Mouse (Mus musculus): Measurements from ENCODE around the gene Ptgfrn. TPM values are rescaled to one million over a fixed set of nuclear protein-coding genes. Genes with fewer than 3 reads are reported as not detected.

Gene Ptgfrn
- polyA plus RNA-seq, 1 experiment from 2014 or later = 2.8 TPM

GRCm38 (mm10) chr3:101112518-101112894 is 2.4 kb upstream of the Ptgfrn start:
- no peak for ATAC-seq (replicated peaks; ENCODE audit: low FRiP score)
- H3K4me2 ChIP-seq = no peak overlapping the region

GRCm38 (mm10) chr3:101111848-101112517 is 1.9 kb upstream of the Ptgfrn start:
- H3K4me3 ChIP-seq (replicated peaks) = no peak overlapping the region
- H3K9me3 ChIP-seq (replicated peaks) = no peaks in the 10 kb centered on the region
- 24% methylated on average over 7 of the region's 7 CpGs for WGBS
- no peak overlapping the region for H3K27ac ChIP-seq
- peaks cover 39% of the 10 kb centered on the region for H3K4me1 ChIP-seq
- peaks cover 18% of the 10 kb centered on the region; the same call in 1 of the 2 replicates for H3K27me3 ChIP-seq
- no peak overlapping the region for H3K4me2 ChIP-seq
- no peak for ATAC-seq (replicated peaks; ENCODE audit: low FRiP score)
- H3K9ac ChIP-seq = no peak overlapping the region
- H3K36me3 ChIP-seq = no peaks in the 10 kb centered on the region

More at GRCm38 (mm10) chr3:101112518-101112894, 2.4 kb upstream of the Ptgfrn start:
- 93% methylated on average over 5 of the region's 5 CpGs for WGBS
- no peaks in the 10 kb centered on the region for H3K9me3 ChIP-seq (replicated peaks)
- H3K27me3 ChIP-seq = peaks cover 21% of the 10 kb centered on the region; the same call in 1 of the 2 replicates
- no peak overlapping the region for H3K4me3 ChIP-seq (replicated peaks)
- H3K9ac ChIP-seq = no peak overlapping the region
- peaks cover 42% of the 10 kb centered on the region for H3K4me1 ChIP-seq
- H3K27ac ChIP-seq = no peak overlapping the region
- H3K36me3 ChIP-seq = no peaks in the 10 kb centered on the region

GRCm38 (mm10) chr3:101111321-101111720 is 1.2 kb upstream of the Ptgfrn start:
- Histone ChIP-seq H3K9me3 (replicated peaks) (no peaks in the 10 kb centered on the region), H3K9ac (no peak overlapping the region), H3K27me3 (peaks cover 16% of the 10 kb centered on the region; the same call in 1 of the 2 replicates), H3K27ac (no peak overlapping the region), H3K4me1 (peaks cover 34% of the 10 kb centered on the region), H3K36me3 (no peaks in the 10 kb centered on the region), H3K4me2 (no peak overlapping the region), H3K4me3 (replicated peaks) (no peak overlapping the region)
- WGBS = 51% methylated on average over 10 of the region's 10 CpGs
- no peak for ATAC-seq (replicated peaks; ENCODE audit: low FRiP score)

- no peaks in the 10 kb centered on the region for H3K9me3 ChIP-seq (replicated peaks)
- H3K27me3 ChIP-seq = peaks cover 16% of the 10 kb centered on the region; the same call in 1 of the 2 replicates
- H3K9ac ChIP-seq = no peak overlapping the region
- H3K4me3 ChIP-seq (replicated peaks) = peak overlapping the region; percentile 82
- H3K4me2 ChIP-seq = peak overlapping the region; percentile 86
- peak overlapping the region; percentile 92 for H3K27ac ChIP-seq
- peaks cover 34% of the 10 kb centered on the region for H3K4me1 ChIP-seq
- no peak for ATAC-seq (replicated peaks; ENCODE audit: low FRiP score)
- no peaks in the 10 kb centered on the region for H3K36me3 ChIP-seq
Observed at GRCm38 (mm10) chr3:101110838-101111103, 693 bp upstream of the Ptgfrn start.

GRCm38 (mm10) chr3:101109558-101110021 is 488 bp downstream of the Ptgfrn start:
- WGBS = 0% methylated on average over 29 of the region's 47 CpGs

GRCm38 (mm10) chr3:101108848-101109247 is 1.2 kb downstream of the Ptgfrn start:
- peaks cover 34% of the 10 kb centered on the region for H3K4me1 ChIP-seq
- WGBS = 29% methylated on average over 5 of the region's 5 CpGs
- no peaks in the 10 kb centered on the region for H3K9me3 ChIP-seq (replicated peaks)
- H3K4me2 ChIP-seq = peak overlapping the region; percentile 86
- H3K36me3 ChIP-seq = no peaks in the 10 kb centered on the region
- no peak for ATAC-seq (replicated peaks; ENCODE audit: low FRiP score)
- no peak overlapping the region for H3K27ac ChIP-seq
- peaks cover 9% of the 10 kb centered on the region; the same call in 1 of the 2 replicates for H3K27me3 ChIP-seq
- H3K4me3 ChIP-seq (replicated peaks) = peak overlapping the region; percentile 82
- no peak overlapping the region for H3K9ac ChIP-seq

More at GRCm38 (mm10) chr3:101109558-101110021, 488 bp downstream of the Ptgfrn start:
- H3K36me3 ChIP-seq = no peaks in the 10 kb centered on the region
- H3K4me1 ChIP-seq = peaks cover 34% of the 10 kb centered on the region
- H3K9me3 ChIP-seq (replicated peaks) = no peaks in the 10 kb centered on the region
- H3K4me2 ChIP-seq = peak overlapping the region; percentile 86
- H3K27me3 ChIP-seq = peaks cover 12% of the 10 kb centered on the region; the same call in 1 of the 2 replicates
- H3K27ac ChIP-seq = peak overlapping the region; percentile 92
- peak overlapping the region; percentile 82 for H3K4me3 ChIP-seq (replicated peaks)
- peak overlapping the region; percentile 81 for H3K9ac ChIP-seq
- peak; percentile 62 for ATAC-seq (replicated peaks; ENCODE audit: low FRiP score)

- Histone ChIP-seq H3K9me3 (replicated peaks) (no peaks in the 10 kb centered on the region), H3K4me2 (0 out of 2 replicates have a peak overlapping the region, but pooled peaks have one; percentile 86), H3K4me3 (replicated peaks) (no peak overlapping the region), H3K36me3 (no peaks in the 10 kb centered on the region), H3K27me3 (peaks cover 9% of the 10 kb centered on the region; the same call in 1 of the 2 replicates), H3K4me1 (peaks cover 34% of the 10 kb centered on the region), H3K27ac (no peak overlapping the region), H3K9ac (no peak overlapping the region)
- ATAC-seq (replicated peaks; ENCODE audit: low FRiP score) = no peak
- WGBS = 43% methylated on average over 3 of the region's 3 CpGs
Observed at GRCm38 (mm10) chr3:101108282-101108681, 1.8 kb downstream of the Ptgfrn start.

- 86% methylated on average over 3 of the region's 3 CpGs for WGBS
- Histone ChIP-seq H3K9me3 (replicated peaks) (no peaks in the 10 kb centered on the region), H3K4me2 (no peak overlapping the region), H3K4me3 (replicated peaks) (no peak overlapping the region), H3K27ac (no peak overlapping the region), H3K36me3 (no peaks in the 10 kb centered on the region), H3K4me1 (peaks cover 28% of the 10 kb centered on the region), H3K9ac (no peak overlapping the region), H3K27me3 (peaks cover 2% of the 10 kb centered on the region; the same call in 1 of the 2 replicates)
- ATAC-seq (replicated peaks; ENCODE audit: low FRiP score) = no peak
Observed at GRCm38 (mm10) chr3:101106326-101106725, 3.8 kb downstream of the Ptgfrn start.

GRCm38 (mm10) chr3:101105486-101105885 is 4.6 kb downstream of the Ptgfrn start:
- no peak for ATAC-seq (replicated peaks; ENCODE audit: low FRiP score)
- no peak overlapping the region for H3K4me3 ChIP-seq (replicated peaks)
- H3K27me3 ChIP-seq = no peaks in the 10 kb centered on the region; the same call in 1 of the 2 replicates
- H3K4me1 ChIP-seq = peaks cover 21% of the 10 kb centered on the region
- H3K36me3 ChIP-seq = no peaks in the 10 kb centered on the region
- 74% methylated on average over 11 of the region's 11 CpGs for WGBS
- no peak overlapping the region for H3K9ac ChIP-seq
- no peak overlapping the region for H3K27ac ChIP-seq
- no peaks in the 10 kb centered on the region for H3K9me3 ChIP-seq (replicated peaks)
- H3K4me2 ChIP-seq = no peak overlapping the region

GRCm38 (mm10) chr3:101104883-101105282 is 5.2 kb downstream of the Ptgfrn start:
- 79% methylated on average over 9 of the region's 9 CpGs for WGBS
- Histone ChIP-seq H3K36me3 (no peaks in the 10 kb centered on the region), H3K27me3 (no peaks in the 10 kb centered on the region), H3K27ac (no peak overlapping the region), H3K9ac (no peak overlapping the region), H3K9me3 (replicated peaks) (no peaks in the 10 kb centered on the region), H3K4me1 (peaks cover 19% of the 10 kb centered on the region), H3K4me3 (replicated peaks) (no peak overlapping the region), H3K4me2 (no peak overlapping the region)
- ATAC-seq (replicated peaks; ENCODE audit: low FRiP score) = no peak

GRCm38 (mm10) chr3:101103770-101104169 is 6.3 kb downstream of the Ptgfrn start:
- Histone ChIP-seq H3K9me3 (replicated peaks) (no peaks in the 10 kb centered on the region), H3K27me3 (no peaks in the 10 kb centered on the region), H3K36me3 (no peaks in the 10 kb centered on the region), H3K4me2 (no peak overlapping the region), H3K4me1 (peaks cover 11% of the 10 kb centered on the region), H3K27ac (no peak overlapping the region), H3K9ac (no peak overlapping the region), H3K4me3 (replicated peaks) (no peak overlapping the region)
- WGBS = 79% methylated on average over 9 of the region's 9 CpGs
- ATAC-seq (replicated peaks; ENCODE audit: low FRiP score) = no peak

- no peaks in the 10 kb centered on the region for H3K36me3 ChIP-seq
- H3K27me3 ChIP-seq = no peaks in the 10 kb centered on the region
- H3K9ac ChIP-seq = no peak overlapping the region
- H3K9me3 ChIP-seq (replicated peaks) = no peaks in the 10 kb centered on the region
- H3K4me2 ChIP-seq = no peak overlapping the region
- no peak for ATAC-seq (replicated peaks; ENCODE audit: low FRiP score)
- 86% methylated on average over 7 of the region's 7 CpGs for WGBS
- no peak overlapping the region for H3K4me3 ChIP-seq (replicated peaks)
- no peak overlapping the region for H3K27ac ChIP-seq
- no peaks in the 10 kb centered on the region for H3K4me1 ChIP-seq
Observed at GRCm38 (mm10) chr3:101102106-101102505, 8.0 kb downstream of the Ptgfrn start.
